Mouse (Mus musculus): Measurements from ENCODE around the gene Col18a1.
A peak's percentile ranks its signal among the peaks of the same experiment; 100 is the strongest.

The Col18a1 gene

GRCm38 (mm10) chr10:77110010-77110409, 56.3 kb downstream of the Col18a1 start:
- DNase-seq (ENCODE audit: low spot score), result no peak

- no peak for DNase-seq (ENCODE audit: low spot score)
Observed at GRCm38 (mm10) chr10:77108106-77108505, 58.2 kb downstream of the Col18a1 start.

DNA sequence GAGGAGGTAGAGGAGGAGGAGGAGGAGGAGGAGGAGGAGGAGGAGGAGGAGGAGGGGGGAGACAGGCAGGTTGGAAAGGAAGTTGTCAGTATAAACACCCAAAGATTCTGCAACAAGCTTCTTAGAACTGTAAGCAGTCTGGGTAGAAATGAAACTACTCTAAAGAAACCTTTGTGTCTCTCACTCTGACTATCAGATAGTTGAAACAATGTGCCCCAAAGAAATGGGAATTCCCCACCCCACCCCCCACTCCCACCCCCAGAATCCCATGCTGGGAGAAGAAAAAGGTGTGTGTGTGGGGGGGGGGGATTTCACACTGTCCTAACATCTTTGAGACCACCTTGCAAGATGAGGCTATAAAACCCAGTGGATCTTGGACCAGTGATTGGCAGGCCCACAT, 62.0 kb downstream of the Col18a1 start:
- no peak for DNase-seq (ENCODE audit: low spot score)

- no peak for DNase-seq (ENCODE audit: low spot score)
Observed at GRCm38 (mm10) chr10:77103689-77104088, 62.7 kb downstream of the Col18a1 start.

DNA sequence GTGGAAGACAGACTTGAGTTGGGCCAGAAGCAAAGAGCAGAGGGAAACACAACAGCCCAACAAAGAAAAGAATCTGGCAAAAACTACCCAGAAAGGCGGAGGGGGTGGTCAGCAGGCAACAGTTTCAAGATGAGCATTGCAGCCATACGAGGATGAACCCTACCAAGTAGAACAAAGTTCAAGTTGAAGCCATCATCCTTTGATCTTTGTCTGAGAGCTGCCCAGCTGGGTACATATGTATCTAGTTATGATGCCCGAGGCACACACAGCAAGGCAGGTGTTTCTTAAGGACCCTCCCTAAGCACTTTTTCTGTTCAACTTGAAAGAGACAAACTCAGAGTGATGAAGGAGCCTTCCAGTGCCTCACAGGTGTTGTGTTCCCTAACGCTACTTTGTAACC, 66.6 kb downstream of the Col18a1 start:
- DNase-seq (ENCODE audit: low spot score), result no peak

DNA sequence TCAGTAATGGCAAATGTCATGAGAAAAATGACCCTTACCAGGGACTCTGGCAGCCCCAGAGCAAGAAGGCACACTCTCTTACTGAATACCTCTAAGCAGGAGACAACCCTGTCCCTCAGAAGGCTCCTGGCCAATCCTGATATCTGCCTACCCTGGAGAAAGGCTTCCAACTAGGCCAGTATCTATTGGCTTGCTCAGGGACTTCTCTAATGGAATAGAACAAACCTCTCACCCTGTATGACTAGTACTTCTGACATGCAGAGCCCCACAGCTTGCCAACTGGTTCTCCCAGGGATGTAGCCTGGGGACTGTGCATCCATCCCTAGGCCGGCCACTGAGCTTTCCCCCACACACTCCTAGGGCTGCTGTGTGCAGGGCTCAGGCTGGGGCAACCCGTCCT, 67.7 kb downstream of the Col18a1 start:
- no peak for DNase-seq (ENCODE audit: low spot score)

- DNase-seq (ENCODE audit: low spot score), result no peak
Observed at GRCm38 (mm10) chr10:77097890-77098200, 68.5 kb downstream of the Col18a1 start.

- DNase-seq (ENCODE audit: low spot score), result no peak
Observed at GRCm38 (mm10) chr10:77097006-77097889, 69.1 kb downstream of the Col18a1 start.

DNA sequence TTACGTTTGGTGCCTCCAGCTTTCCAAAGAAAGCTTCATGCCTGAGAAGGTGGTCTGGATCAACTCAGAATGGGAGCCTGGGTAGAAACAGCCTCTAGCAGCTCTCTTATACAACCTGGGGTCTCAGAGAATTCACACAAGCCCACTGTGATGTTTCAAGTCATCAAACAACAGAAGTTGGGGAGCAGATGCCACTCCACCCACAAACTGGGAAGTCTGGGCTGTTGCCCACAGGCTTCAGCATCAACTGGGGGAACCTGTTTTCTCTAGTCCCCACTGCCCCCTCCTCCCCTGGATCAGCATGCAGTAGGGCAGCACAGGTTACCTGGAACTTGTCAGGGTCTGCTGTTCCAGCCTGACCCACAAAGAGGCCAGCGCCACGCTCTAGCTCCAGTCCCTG, 70.7 kb downstream of the Col18a1 start:
- no peak for DNase-seq (ENCODE audit: low spot score)

GRCm38 (mm10) chr10:77093817-77094216, 72.5 kb downstream of the Col18a1 start:
- no peak for DNase-seq (ENCODE audit: low spot score)

- DNase-seq (ENCODE audit: low spot score), result no peak
Observed at GRCm38 (mm10) chr10:77091538-77092097, 74.7 kb downstream of the Col18a1 start.

- DNase-seq (ENCODE audit: low spot score), result no peak
Observed at GRCm38 (mm10) chr10:77090063-77090462, 76.3 kb downstream of the Col18a1 start.

DNA sequence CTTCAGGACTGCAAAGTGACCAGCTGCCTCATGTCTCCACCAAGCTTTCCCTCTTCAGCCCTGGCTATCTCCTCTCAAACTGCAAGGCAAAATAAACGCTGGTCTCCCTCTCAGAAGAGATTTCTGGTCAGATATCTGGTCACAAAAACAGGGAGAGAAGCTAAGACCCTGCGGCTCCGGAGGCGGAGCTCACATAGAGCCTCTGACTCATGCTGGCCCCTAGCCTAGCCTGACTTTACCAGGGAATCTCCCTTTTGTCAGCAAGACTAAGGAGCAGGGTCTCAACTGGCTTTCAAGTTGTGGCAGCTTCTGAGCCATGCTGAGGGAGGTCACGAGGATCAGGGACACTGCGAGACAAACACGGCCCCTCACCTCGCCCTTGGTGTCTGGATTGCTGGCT, 77.0 kb downstream of the Col18a1 start:
- peak; percentile 46 for DNase-seq (ENCODE audit: low spot score)

DNA sequence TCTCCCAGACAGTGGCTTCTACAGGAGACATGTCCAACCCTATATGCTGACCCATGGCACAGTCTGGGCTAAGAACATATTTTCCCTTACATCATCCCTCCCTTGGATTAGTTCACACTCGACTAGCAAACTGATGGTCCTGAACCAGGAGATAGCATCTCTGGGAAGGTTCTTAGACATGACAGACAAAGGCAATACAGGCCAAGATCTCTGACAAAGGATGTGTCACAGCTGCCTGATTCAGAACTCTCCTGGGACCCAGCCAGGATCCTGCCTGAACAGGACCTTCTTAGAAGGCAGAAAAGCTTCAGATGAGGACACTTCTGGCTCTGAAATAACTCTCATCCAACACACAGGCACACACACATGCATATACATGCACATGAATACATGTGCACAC, 81.8 kb downstream of the Col18a1 start:
- DNase-seq (ENCODE audit: low spot score), result no peak

- no peak for DNase-seq (ENCODE audit: low spot score)
Observed at GRCm38 (mm10) chr10:77082921-77083320, 83.4 kb downstream of the Col18a1 start.

DNA sequence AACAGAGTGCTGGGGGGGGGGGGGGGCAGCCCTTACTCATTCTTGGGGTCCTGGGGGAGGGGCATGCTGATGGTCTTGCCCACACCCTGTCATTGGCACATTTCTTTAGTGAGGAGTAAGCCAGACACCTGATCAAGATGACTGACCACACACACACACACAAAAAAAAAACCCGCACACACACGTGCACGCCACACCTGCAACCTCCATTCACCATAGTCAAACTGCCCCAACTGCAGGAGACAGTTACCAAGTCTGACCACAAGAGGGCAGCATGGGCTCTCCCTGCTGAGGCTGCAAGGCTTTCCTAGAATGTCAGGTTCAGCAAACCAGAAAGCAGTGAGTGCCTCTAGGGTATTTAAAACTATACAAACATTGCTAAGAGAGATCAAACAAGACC, 83.9 kb downstream of the Col18a1 start:
- DNase-seq (ENCODE audit: low spot score), result peak; percentile 74

DNA sequence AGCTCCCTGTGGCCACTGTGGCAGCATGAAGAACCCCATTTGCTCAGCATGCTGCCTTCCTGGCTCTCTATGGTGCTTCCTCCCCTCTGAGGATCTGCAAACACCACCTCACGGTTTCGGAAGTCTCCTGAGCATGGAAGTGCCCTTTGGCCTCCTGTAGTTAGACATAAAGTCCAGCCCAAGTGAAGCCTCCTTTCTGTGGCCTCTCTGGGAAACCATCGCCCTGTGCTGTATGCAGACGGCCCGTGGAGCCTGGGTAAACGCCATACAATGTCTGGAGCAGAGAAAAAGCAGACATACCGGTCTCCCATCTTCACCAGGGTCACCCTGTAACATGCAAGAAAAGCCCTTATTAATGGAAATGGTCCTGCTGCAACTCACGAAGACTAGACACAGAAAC, 87.4 kb downstream of the Col18a1 start:
- DNase-seq (ENCODE audit: low spot score), result no peak

DNA sequence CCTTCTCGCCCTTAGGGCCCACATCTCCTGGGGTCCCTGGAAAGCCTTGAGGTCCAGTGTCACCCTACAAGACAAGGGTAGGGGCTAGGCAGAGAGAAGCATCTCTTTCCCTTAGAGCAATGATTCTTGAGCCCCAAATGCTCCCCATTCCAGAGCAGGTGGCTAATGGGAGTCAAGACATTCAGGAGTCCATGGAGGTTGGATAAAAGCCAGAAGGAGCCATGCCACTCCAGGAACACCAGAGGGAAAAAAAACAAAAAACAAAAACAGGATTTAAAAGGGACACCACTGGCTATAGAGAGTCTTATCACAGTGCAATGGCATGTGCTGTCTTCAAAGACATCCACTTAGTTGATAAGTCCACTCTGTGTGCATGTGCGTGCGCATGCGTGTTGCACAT, 87.9 kb downstream of the Col18a1 start:
- no peak for DNase-seq (ENCODE audit: low spot score)

DNA sequence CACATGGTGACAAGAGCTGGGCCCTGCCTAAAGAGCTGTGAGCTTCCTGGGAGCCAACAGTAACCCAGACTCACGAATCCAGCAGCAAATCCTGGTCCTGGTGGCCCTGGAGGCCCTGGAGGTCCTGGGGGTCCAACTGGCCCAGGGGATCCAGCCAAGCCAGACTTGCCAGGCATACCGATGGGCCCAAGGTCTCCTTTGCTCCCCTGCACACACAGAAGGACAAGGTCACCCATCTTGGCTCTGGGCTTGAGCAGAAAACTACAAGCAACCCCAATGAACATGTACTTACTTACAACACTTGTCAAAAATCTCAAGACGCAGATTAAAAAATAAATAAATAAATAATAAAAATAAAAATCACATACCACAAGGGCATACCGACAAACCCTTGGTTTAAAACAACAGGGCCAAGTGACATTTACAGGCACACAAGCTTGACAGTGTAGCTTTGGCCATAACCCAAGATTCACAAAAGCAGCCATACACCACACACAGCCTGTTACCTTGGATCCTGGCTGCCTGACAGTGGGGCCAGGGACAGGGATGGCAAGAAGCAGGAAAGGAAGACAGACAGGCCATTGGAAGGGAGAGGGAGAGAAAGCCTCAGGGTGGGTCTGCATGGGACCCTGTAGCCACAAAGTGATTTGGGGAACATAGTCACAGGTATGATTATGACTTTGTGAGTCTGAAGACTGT, 91.9 kb downstream of the Col18a1 start:
- no peak for DNase-seq (ENCODE audit: low spot score)

DNA sequence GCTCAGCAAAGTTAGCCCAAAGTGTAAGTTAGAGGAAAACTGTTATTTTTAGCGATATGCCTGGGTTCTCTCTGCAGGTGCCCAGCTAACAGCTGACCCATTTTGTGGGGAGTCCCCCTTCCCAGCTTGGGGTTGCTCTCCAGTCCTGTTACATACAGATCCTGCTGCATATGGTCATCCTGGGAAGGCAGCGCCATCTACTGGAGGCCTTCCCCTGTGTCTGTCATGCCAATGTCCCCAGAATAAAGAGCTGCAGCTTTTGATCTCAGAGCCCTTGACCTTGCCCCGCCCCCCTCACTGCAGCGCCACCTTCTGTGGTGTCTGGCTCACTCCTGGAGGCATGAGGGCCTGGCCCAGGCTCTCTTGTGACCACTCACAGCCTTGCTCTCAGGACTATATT, 96.3 kb downstream of the Col18a1 start:
- DNase-seq (ENCODE audit: low spot score), result peak; percentile 20

DNA sequence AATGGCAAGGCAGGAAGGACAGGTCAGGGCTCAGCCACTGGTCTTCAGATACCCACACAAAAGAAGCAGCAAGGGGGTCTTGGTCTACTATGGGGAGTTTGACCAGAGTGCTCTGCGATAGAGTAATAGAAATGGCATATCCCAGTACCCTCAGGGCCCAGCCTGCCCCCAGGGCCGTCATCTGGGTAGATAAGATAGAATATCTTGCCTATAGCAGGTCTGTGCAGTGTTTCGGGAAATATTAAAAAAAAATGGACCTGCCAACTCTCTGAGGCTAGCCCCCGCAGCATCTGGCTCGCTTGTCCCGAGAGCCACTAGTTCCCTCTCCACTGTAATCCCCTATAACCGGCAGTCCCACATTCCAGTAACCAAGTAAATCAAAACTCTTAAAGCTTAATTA, 97.9 kb downstream of the Col18a1 start:
- DNase-seq (ENCODE audit: low spot score), result no peak

DNA sequence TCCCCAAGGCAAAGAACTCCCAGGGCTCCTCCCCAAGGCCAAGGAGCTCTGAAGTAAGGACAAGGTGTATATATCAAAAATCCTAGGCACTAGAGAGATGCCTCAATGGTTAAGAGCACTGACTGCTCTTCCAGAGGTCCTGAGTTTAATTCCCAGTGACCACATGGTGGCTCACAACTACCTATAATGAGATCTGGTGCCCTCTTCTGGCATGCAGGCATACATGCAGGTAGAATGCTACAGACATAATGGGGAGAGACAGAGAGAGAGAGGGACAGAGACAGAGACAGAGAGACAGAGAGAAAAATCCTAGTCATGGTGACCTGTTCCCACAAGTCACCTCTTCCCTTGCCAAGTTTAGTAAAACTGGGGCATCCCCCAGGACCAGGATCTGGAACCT, 101.7 kb downstream of the Col18a1 start:
- no peak for DNase-seq (ENCODE audit: low spot score)

- DNase-seq (ENCODE audit: low spot score), result no peak
Observed at GRCm38 (mm10) chr10:77064239-77064638, 102.1 kb downstream of the Col18a1 start.

Data from urinary bladder, postnatal 25 days (tissue).